Mouse (Mus musculus) midbrain, embryonic 14.5 days (tissue): ENCODE results near the gene 4930470P17Rik. TPM values are rescaled to one million over a fixed set of nuclear protein-coding genes. Genes with fewer than 3 reads are reported as not detected.
"Not testable (repeated sequence)": the region's sequence is repeated elsewhere in the genome, so short reads cannot be mapped to it uniquely, and the experiment has no call there.

Source experiments
- ATAC-seq: fragments of 200-750 bp; cut with Nextera tagmentation; 2 replicates; pipeline ENCODE4 v1.8.0; 2017; ENCODE audit warnings: moderate number of reproducible peaks, moderate library complexity; ENCODE audit not compliant: low FRiP score, low TSS enrichment
- DNase-seq: peaks from one replicate; pipeline ENCODE4 v3.0.0-alpha.2; 2015
- H3K27ac ChIP-seq: fragments of 300-500 bp; sonication (generic); replicated peaks from 2 replicates; pipeline ENCODE4 v1.5.1; 2014; ENCODE audit warnings: mild to moderate bottlenecking, low read depth, low read length, moderate library complexity
- H3K27me3 ChIP-seq: fragments of 300-500 bp; sonication (generic); 2 replicates; pipeline ENCODE4 v1.6.1; 2014; ENCODE audit warnings: low read length, control low read depth, mixed read lengths; ENCODE audit not compliant: control insufficient read depth, insufficient read depth
- H3K36me3 ChIP-seq: fragments of 300-500 bp; sonication (generic); 2 replicates; pipeline ENCODE4 v1.6.1; 2014; ENCODE audit warnings: low read length, control low read depth; ENCODE audit not compliant: control insufficient read depth, insufficient read depth
- H3K4me1 ChIP-seq: fragments of 300-500 bp; sonication (generic); 2 replicates; pipeline ENCODE4 v1.6.1; 2014; ENCODE audit warnings: mild to moderate bottlenecking, antibody characterized with exemption, low read length, control low read depth; ENCODE audit not compliant: control insufficient read depth, insufficient read depth
- H3K4me2 ChIP-seq: fragments of 300-500 bp; sonication (generic); 2 replicates; pipeline ENCODE4 v1.6.1; 2014; ENCODE audit warnings: mild to moderate bottlenecking, low read length, moderate library complexity
- H3K4me3 ChIP-seq: fragments of 300-500 bp; sonication (generic); replicated peaks from 2 replicates; pipeline ENCODE4 v1.5.1; 2014; ENCODE audit warnings: low read depth, low read length
- H3K9ac ChIP-seq: fragments of 300-500 bp; sonication (generic); replicated peaks from 2 replicates; pipeline ENCODE4 v1.6.1; 2014; ENCODE audit warnings: mild to moderate bottlenecking, low read length, moderate library complexity
- H3K9me3 ChIP-seq: fragments of 300-500 bp; sonication (generic); 2 replicates; pipeline ENCODE4 v1.6.1; 2016; ENCODE audit warnings: low read length, control low read depth, mixed read lengths; ENCODE audit not compliant: control insufficient read depth
- WGBS: fragments of 180-500 bp; shearing (Covaris S2); extraction: QIAGEN DNeasy Blood & Tissue Kit; methylation state at CpG from one replicate; pipeline ENCODE4 v1.1.7; 2014; 5-methylcytosine and 5-hydroxymethylcytosine counted together
- polyA plus RNA-seq: library from polyadenylated mRNA; unstranded; fragments of >200 nt; fragmentation: Nextera tagmentation; extraction: Ambion mirVana; gene quantifications from 2 replicates; pipeline ENCODE4 v1.2.1, GENCODE M21; 2014

4930470P17Rik gene
- polyA plus RNA-seq, 1 experiment from 2014 or later: not detected

GRCm38 (mm10) chr2:170631375-170631774 lies 29.6 kb upstream of the 4930470P17Rik start:
- Histone ChIP-seq H3K9ac (no peak overlapping the region), H3K9me3 (no peaks in the 10 kb centered on the region), H3K27me3 (no peaks in the 10 kb centered on the region), H3K27ac (no peak overlapping the region), H3K4me1 (no peaks in the 10 kb centered on the region), H3K36me3 (no peaks in the 10 kb centered on the region), H3K4me2 (no peak overlapping the region), H3K4me3 (no peak overlapping the region)
- WGBS: 98% methylated on average over 1 of the region's 1 CpGs
- ATAC-seq (no peak), DNase-seq (no peak)

GRCm38 (mm10) chr2:170630553-170630952 lies 28.7 kb upstream of the 4930470P17Rik start:
- Histone ChIP-seq H3K27ac (no peak overlapping the region), H3K27me3 (no peaks in the 10 kb centered on the region), H3K36me3 (no peaks in the 10 kb centered on the region), H3K4me3 (no peak overlapping the region), H3K9ac (no peak overlapping the region), H3K4me1 (no peaks in the 10 kb centered on the region), H3K9me3 (no peaks in the 10 kb centered on the region), H3K4me2 (no peak overlapping the region)
- WGBS: 91% methylated on average over 11 of the region's 11 CpGs
- DNase-seq (no peak), ATAC-seq (no peak)

- not testable (repeated sequence) for H3K4me3 ChIP-seq, H3K27me3 ChIP-seq, H3K27ac ChIP-seq, H3K9ac ChIP-seq, H3K4me1 ChIP-seq, H3K9me3 ChIP-seq, DNase-seq, H3K4me2 ChIP-seq, H3K36me3 ChIP-seq, ATAC-seq
- whole genome bisulfite sequencing: 89% methylated on average over 11 of the region's 11 CpGs
Measured at GRCm38 (mm10) chr2:170627991-170628390, 26.2 kb upstream of the 4930470P17Rik start.

- not testable (repeated sequence) for H3K9me3 ChIP-seq, ATAC-seq, H3K4me1 ChIP-seq, H3K4me2 ChIP-seq, H3K9ac ChIP-seq, H3K27ac ChIP-seq, DNase-seq, H3K4me3 ChIP-seq, H3K36me3 ChIP-seq, H3K27me3 ChIP-seq
- WGBS: 93% methylated on average over 1 of the region's 1 CpGs
Measured at GRCm38 (mm10) chr2:170624201-170624880, 22.5 kb upstream of the 4930470P17Rik start.

- no peak for ATAC-seq
Measured at GRCm38 (mm10) chr2:170622985-170623384, 21.2 kb upstream of the 4930470P17Rik start.

GRCm38 (mm10) chr2:170618862-170619492 lies 17.2 kb upstream of the 4930470P17Rik start:
- H3K9me3 ChIP-seq: no peaks in the 10 kb centered on the region
- H3K36me3 ChIP-seq: no peaks in the 10 kb centered on the region
- H3K4me3 ChIP-seq: no peak overlapping the region
- 67% methylated on average over 12 of the region's 12 CpGs for WGBS
- no peak overlapping the region for H3K27ac ChIP-seq
- H3K4me1 ChIP-seq: no peaks in the 10 kb centered on the region
- no peaks in the 10 kb centered on the region for H3K27me3 ChIP-seq
- no peak for DNase-seq
- H3K9ac ChIP-seq: no peak overlapping the region
- H3K4me2 ChIP-seq: no peak overlapping the region
- ATAC-seq: no peak

More at GRCm38 (mm10) chr2:170622985-170623384, 21.2 kb upstream of the 4930470P17Rik start:
- Histone ChIP-seq H3K27ac (no peak overlapping the region), H3K9me3 (no peaks in the 10 kb centered on the region), H3K4me1 (no peaks in the 10 kb centered on the region), H3K36me3 (no peaks in the 10 kb centered on the region), H3K9ac (no peak overlapping the region), H3K4me2 (no peak overlapping the region), H3K4me3 (no peak overlapping the region), H3K27me3 (no peaks in the 10 kb centered on the region)
- DNase-seq: no peak
- WGBS: 89% methylated on average over 13 of the region's 13 CpGs

GRCm38 (mm10) chr2:170611794-170612193 lies 10.0 kb upstream of the 4930470P17Rik start:
- not testable (repeated sequence) for H3K4me2 ChIP-seq, H3K27me3 ChIP-seq, H3K9ac ChIP-seq, DNase-seq, H3K4me3 ChIP-seq, ATAC-seq, H3K4me1 ChIP-seq, H3K36me3 ChIP-seq, H3K27ac ChIP-seq, H3K9me3 ChIP-seq
- WGBS: 84% methylated on average over 5 of the region's 5 CpGs

- WGBS: 86% methylated on average over 5 of the region's 5 CpGs
- DNase-seq: no peak
- no peak overlapping the region for H3K9ac ChIP-seq
Measured at GRCm38 (mm10) chr2:170601171-170601570, 646 bp downstream of the 4930470P17Rik start.

GRCm38 (mm10) chr2:170597586-170597985 lies 4.2 kb downstream of the 4930470P17Rik start:
- Histone ChIP-seq H3K9ac (no peak overlapping the region), H3K27me3 (no peaks in the 10 kb centered on the region), H3K4me1 (no peaks in the 10 kb centered on the region), H3K27ac (no peak overlapping the region), H3K4me2 (no peak overlapping the region), H3K4me3 (no peak overlapping the region), H3K36me3 (no peaks in the 10 kb centered on the region), H3K9me3 (no peaks in the 10 kb centered on the region)
- DNase-seq: no peak
- ATAC-seq: no peak
- WGBS: 12% methylated on average over 2 of the region's 2 CpGs

More at GRCm38 (mm10) chr2:170601171-170601570, 646 bp downstream of the 4930470P17Rik start:
- no peaks in the 10 kb centered on the region for H3K27me3 ChIP-seq
- H3K27ac ChIP-seq: no peak overlapping the region
- no peaks in the 10 kb centered on the region for H3K9me3 ChIP-seq
- ATAC-seq: no peak
- no peaks in the 10 kb centered on the region for H3K4me1 ChIP-seq
- H3K36me3 ChIP-seq: no peaks in the 10 kb centered on the region
- no peak overlapping the region for H3K4me2 ChIP-seq
- no peak overlapping the region for H3K4me3 ChIP-seq
